Mouse (Mus musculus): ENCODE measurements around the gene Tada3.
"Not testable (repeated sequence)": the region's sequence is repeated elsewhere in the genome, so short reads cannot be mapped to it uniquely, and the experiment has no call there.

- not testable (repeated sequence) for TF ChIP-seq CTCF (IDR thresholded peaks at IDR 0.05; ENCODE audit: control insufficient read depth, insufficient read depth, insufficient replicate concordance, low read depth, low read length); POLR2A (IDR thresholded peaks at IDR 0.05; ENCODE audit: control insufficient read depth, low read depth, low read length)
Measured at GRCm38 (mm10) chr6:113332734-113333133, 44.9 kb downstream of the Tada3 start.

All from testis, adult 2 months (tissue).